Mouse (Mus musculus): ENCODE data around the gene Cdyl. TPM values are rescaled to one million over a fixed set of nuclear protein-coding genes. Genes with fewer than 3 reads are reported as not detected.

Cdyl gene
- total RNA-seq, 2 experiments from 2014 or later, result 33.0 to 33.9 TPM

GRCm38 (mm10) chr13:35749680-35750079 lies 90.0 kb downstream of the Cdyl start:
- Histone ChIP-seq H3K27ac (no peak overlapping the region), H3K4me3 (no peak overlapping the region)
- TF ChIP-seq CTCF (conservative IDR thresholded peaks at IDR 0.05), result no peak
- DNase-seq (ENCODE audit: low spot score in 2 of 2), result no peak

- TF ChIP-seq CTCF (conservative IDR thresholded peaks at IDR 0.05), result no peak
- H3K27ac ChIP-seq, result no peak overlapping the region
- DNase-seq (ENCODE audit: low spot score in 2 of 2), result peak; percentile 52 to 59
- H3K4me3 ChIP-seq, result no peak overlapping the region
These were observed 92.4 kb downstream of the Cdyl start for GRCm38 (mm10) chr13:35752046-35752445.

- H3K4me3 ChIP-seq, result no peak overlapping the region
- H3K27ac ChIP-seq, result no peak overlapping the region
- TF ChIP-seq CTCF (conservative IDR thresholded peaks at IDR 0.05), result no peak
- no peak for DNase-seq (ENCODE audit: low spot score in 2 of 2)
These were observed 95.4 kb downstream of the Cdyl start for GRCm38 (mm10) chr13:35755002-35755401.

GRCm38 (mm10) chr13:35755655-35756283 lies 96.1 kb downstream of the Cdyl start:
- DNase-seq (ENCODE audit: low spot score in 2 of 2), result no peak
- H3K27ac ChIP-seq, result no peak overlapping the region
- no peak overlapping the region for H3K4me3 ChIP-seq
- TF ChIP-seq CTCF (conservative IDR thresholded peaks at IDR 0.05), result no peak

- Histone ChIP-seq H3K4me3 (no peak overlapping the region), H3K27ac (no peak overlapping the region)
- no peak for DNase-seq (ENCODE audit: low spot score in 2 of 2)
- no peak for TF ChIP-seq CTCF (conservative IDR thresholded peaks at IDR 0.05)
These were observed 97.0 kb downstream of the Cdyl start for GRCm38 (mm10) chr13:35756393-35757338.

GRCm38 (mm10) chr13:35760372-35760771 lies 100.7 kb downstream of the Cdyl start:
- no peak for TF ChIP-seq CTCF (conservative IDR thresholded peaks at IDR 0.05)
- Histone ChIP-seq H3K27ac (no peak overlapping the region), H3K4me3 (no peak overlapping the region)
- no peak for DNase-seq (ENCODE audit: low spot score in 2 of 2)

GRCm38 (mm10) chr13:35764559-35764958 lies 104.9 kb downstream of the Cdyl start:
- no peak for DNase-seq (ENCODE audit: low spot score in 2 of 2)
- no peak overlapping the region for H3K27ac ChIP-seq
- TF ChIP-seq CTCF (conservative IDR thresholded peaks at IDR 0.05), result no peak
- H3K4me3 ChIP-seq, result no peak overlapping the region

GRCm38 (mm10) chr13:35765817-35766216 lies 106.2 kb downstream of the Cdyl start:
- DNase-seq (ENCODE audit: low spot score in 2 of 2), result no peak
- H3K4me3 ChIP-seq, result no peak overlapping the region
- TF ChIP-seq CTCF (conservative IDR thresholded peaks at IDR 0.05), result no peak
- no peak overlapping the region for H3K27ac ChIP-seq

- Histone ChIP-seq H3K4me3 (no peak overlapping the region), H3K27ac (no peak overlapping the region)
- no peak for TF ChIP-seq CTCF (conservative IDR thresholded peaks at IDR 0.05)
- DNase-seq (ENCODE audit: low spot score in 2 of 2), result no peak
These were observed 110.0 kb downstream of the Cdyl start for GRCm38 (mm10) chr13:35769673-35770072.

GRCm38 (mm10) chr13:35770421-35770820 lies 110.8 kb downstream of the Cdyl start:
- DNase-seq (ENCODE audit: low spot score in 2 of 2), result no peak
- TF ChIP-seq CTCF (conservative IDR thresholded peaks at IDR 0.05), result no peak
- H3K4me3 ChIP-seq, result no peak overlapping the region
- H3K27ac ChIP-seq, result no peak overlapping the region

- Histone ChIP-seq H3K27ac (no peak overlapping the region), H3K4me3 (no peak overlapping the region)
- peak; percentile 16 to 68 for DNase-seq (ENCODE audit: low spot score in 2 of 2)
- peak; percentile 82 for TF ChIP-seq CTCF (conservative IDR thresholded peaks at IDR 0.05)
These were observed 112.3 kb downstream of the Cdyl start for GRCm38 (mm10) chr13:35771968-35772382.

GRCm38 (mm10) chr13:35773763-35774162 lies 114.1 kb downstream of the Cdyl start:
- DNase-seq (ENCODE audit: low spot score in 2 of 2), result no peak
- Histone ChIP-seq H3K27ac (no peak overlapping the region), H3K4me3 (no peak overlapping the region)
- peak; percentile 66 for TF ChIP-seq CTCF (conservative IDR thresholded peaks at IDR 0.05)

GRCm38 (mm10) chr13:35776123-35776522 lies 116.5 kb downstream of the Cdyl start:
- H3K4me3 ChIP-seq, result no peak overlapping the region
- H3K27ac ChIP-seq, result no peak overlapping the region
- no peak for TF ChIP-seq CTCF (conservative IDR thresholded peaks at IDR 0.05)
- DNase-seq (ENCODE audit: low spot score in 2 of 2), result peak; percentile 29 to 36

Data from layer of hippocampus, adult 2 months (tissue).